Mouse (Mus musculus) C2C12 (cell line): ENCODE results near the gene Atp5k.

Experiments used
- CEBPB ChIP-seq: IDR thresholded peaks from one replicate; pipeline ENCODE4 v1.6.1; 2011; ENCODE audit warnings: low read depth, mild to moderate bottlenecking, control low read depth, moderate library complexity
- CTCF ChIP-seq: IDR thresholded peaks from one replicate; pipeline ENCODE4 v1.5.1; 2011; ENCODE audit not compliant: control insufficient read depth, insufficient read depth, insufficient read length
- FOSL1 ChIP-seq: IDR thresholded peaks from one replicate; pipeline ENCODE4 v1.8.0; 2011; ENCODE audit warnings: mild to moderate bottlenecking, low read length; ENCODE audit not compliant: poor library complexity, insufficient read depth, severe bottlenecking
- MAX ChIP-seq: IDR thresholded peaks from one replicate; pipeline ENCODE4 v1.6.1; 2011; ENCODE audit warnings: mild to moderate bottlenecking, control low read depth
- MYOG ChIP-seq: IDR thresholded peaks from one replicate; pipeline ENCODE4 v1.6.1; 2011; ENCODE audit not compliant: control insufficient read depth, insufficient read length; ENCODE audit errors: extremely low read depth
- USF1 ChIP-seq: IDR thresholded peaks from one replicate; pipeline ENCODE4 v1.6.1; 2011; ENCODE audit warnings: low read depth, mild to moderate bottlenecking, control low read depth, moderate library complexity

DNA sequence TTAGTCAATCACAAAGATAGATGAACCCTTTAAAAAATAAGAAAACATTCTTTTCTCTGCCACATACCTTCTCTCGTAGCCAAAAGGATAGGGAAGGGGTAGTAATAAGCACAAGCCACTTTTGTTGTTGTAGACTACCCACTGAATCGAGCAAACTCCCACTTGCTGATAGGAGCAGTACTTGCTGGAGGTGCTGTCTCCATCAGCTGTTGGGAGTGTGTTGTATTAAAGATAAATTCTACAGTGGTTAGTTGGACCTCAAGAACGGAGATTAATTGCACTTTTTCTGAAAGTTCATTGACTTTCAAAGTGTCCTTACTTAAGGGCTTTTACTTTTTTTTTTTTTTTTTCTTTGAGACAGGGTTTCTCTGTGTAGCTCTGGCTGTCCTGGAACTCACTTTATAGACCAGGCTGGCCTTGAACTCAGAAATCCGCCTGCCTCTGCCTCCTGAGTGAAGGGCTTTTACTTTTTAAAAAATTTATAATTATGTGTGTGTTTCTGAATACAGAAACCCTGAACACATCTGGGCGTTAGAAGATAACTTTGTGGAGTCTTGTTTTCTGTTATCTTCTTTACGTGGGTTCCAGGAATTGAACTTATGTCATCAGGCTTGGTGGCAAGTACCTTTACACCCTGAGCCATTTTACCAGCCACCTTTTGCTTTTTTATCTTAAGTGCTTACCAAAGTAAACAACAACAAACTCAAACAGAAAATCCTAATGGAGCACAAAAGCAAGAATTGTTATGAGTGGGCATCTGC lies 31.1 kb upstream of the Atp5k start:
- TF ChIP-seq CTCF, result no peak
- TF ChIP-seq USF1, result no peak
- no peak for TF ChIP-seq CEBPB
- no peak for TF ChIP-seq MAX
- TF ChIP-seq FOSL1, result no peak
- TF ChIP-seq MYOG, result no peak
